Mouse (Mus musculus): ENCODE measurements around the gene Kl.

GRCm38 (mm10) chr5:150906053-150907040 is 46.1 kb upstream of the Kl start:
- TF ChIP-seq CTCF (conservative IDR thresholded peaks at IDR 0.05 in 1 of 2, IDR thresholded peaks at IDR 0.05 in 1 of 2; ENCODE audit: low read depth in 2 of 2, low read length in 2 of 2) (no peak), HCFC1 (IDR thresholded peaks at IDR 0.05; ENCODE audit: low read depth, low read length) (no peak), KAT2A (IDR thresholded peaks at IDR 0.05; ENCODE audit: insufficient replicate concordance, low read length) (no peak), SMC3 (IDR thresholded peaks at IDR 0.05; ENCODE audit: low read depth, low read length) (no peak), MXI1 (IDR thresholded peaks at IDR 0.05; ENCODE audit: low read depth, low read length) (no peak), TCF12 (IDR thresholded peaks at IDR 0.05; ENCODE audit: low read depth, low read length) (no peak), PAX5 (IDR thresholded peaks at IDR 0.05; ENCODE audit: low read length) (no peak), SIN3A (IDR thresholded peaks at IDR 0.05; ENCODE audit: low read length) (no peak), POLR2A (IDR thresholded peaks at IDR 0.05; ENCODE audit: low read depth, low read length) (no peak), MAZ (IDR thresholded peaks at IDR 0.05; ENCODE audit: low read depth, low read length) (no peak), E2F4 (IDR thresholded peaks at IDR 0.05; ENCODE audit: insufficient replicate concordance, low read depth, low read length) (no peak), RAD21 (IDR thresholded peaks at IDR 0.05; ENCODE audit: low read depth, low read length) (no peak), EP300 (IDR thresholded peaks at IDR 0.05; ENCODE audit: low read length) (no peak), ZC3H11A (IDR thresholded peaks at IDR 0.05; ENCODE audit: low read depth, low read length) (no peak)
